14 mouse cellular contexts compared by ENCODE assay signal in the genomic region with DNA sequence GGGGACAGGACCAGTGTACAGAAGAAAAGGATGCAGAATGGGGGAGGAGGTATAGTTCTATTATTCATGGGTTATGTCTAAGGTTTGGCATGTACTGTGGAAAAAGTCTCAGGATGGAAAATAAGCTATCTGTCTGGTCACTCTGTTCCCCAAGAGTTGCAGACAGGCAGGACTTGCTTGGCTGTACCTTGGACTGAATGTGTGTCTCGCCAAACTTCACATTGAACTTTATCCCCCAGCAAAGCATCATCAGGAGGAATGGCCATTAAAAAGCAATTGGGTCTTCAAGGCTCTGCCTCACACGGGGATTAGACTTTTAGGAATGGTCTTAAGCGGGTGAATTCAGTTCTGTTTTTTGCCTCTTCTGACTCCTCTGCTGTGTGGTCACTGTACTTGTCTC.
"Had no signal": no experiment of that assay in that cellular context is flagged by ENCODE, and none has a peak within 500 bp of the region (broad histone marks: within the 10 kb centered on the region; RNA-seq: fewer than 3 reads in every experiment).

No protein-coding gene starts in this region.

- H3K27me3 ChIP-seq: liver, embryonic 15.5 days; megakaryocyte, embryonic 14.5 days; midbrain, embryonic 15.5 days; neural tube, embryonic 12.5 days had no signal

- H3K4me2 ChIP-seq: liver, embryonic 15.5 days; midbrain, embryonic 11.5 days; midbrain, embryonic 15.5 days; neural tube, embryonic 12.5 days had no signal

- DNase-seq: liver; lung, adult 2 months; retina, postnatal 1 day; right cerebral cortex, postnatal 4 days; spleen, adult 18-20 months; thymus, adult 18-20 months; thymus, postnatal 14 days had no signal

- H3K9ac ChIP-seq: liver, embryonic 15.5 days; midbrain, embryonic 15.5 days; neural tube, embryonic 12.5 days had no signal

- H3K4me1 ChIP-seq: liver, embryonic 15.5 days; megakaryocyte, embryonic 14.5 days; midbrain, embryonic 15.5 days; neural tube, embryonic 12.5 days had no signal

- H3K27ac ChIP-seq: kidney, postnatal 0 days; layer of hippocampus, adult 2 months; liver, embryonic 15.5 days; midbrain, embryonic 15.5 days; neural tube, embryonic 12.5 days had no signal

- H3K36me3 ChIP-seq: liver, embryonic 15.5 days; midbrain, embryonic 15.5 days; neural tube, embryonic 12.5 days had no signal

- H3K4me3 ChIP-seq: layer of hippocampus, adult 2 months; liver, embryonic 15.5 days; megakaryocyte, embryonic 14.5 days; midbrain, embryonic 15.5 days; neural tube, embryonic 12.5 days had no signal

- H3K9me3 ChIP-seq: liver, embryonic 15.5 days; megakaryocyte, embryonic 14.5 days; midbrain, embryonic 15.5 days; neural tube, embryonic 12.5 days had no signal
